Mouse (Mus musculus) lung, embryonic 14.5 days (tissue): ENCODE measurements around the gene Tbx5. TPM values are rescaled to one million over a fixed set of nuclear protein-coding genes. Genes with fewer than 3 reads are reported as not detected.

Experiments
- ATAC-seq: fragments of 200-750 bp; cut with Nextera tagmentation; 2 replicates; pipeline ENCODE4 v1.8.0; 2017; ENCODE audit warnings: mild to moderate bottlenecking, moderate TSS enrichment, moderate library complexity; ENCODE audit not compliant: insufficient read depth
- DNase-seq: peaks from one replicate; pipeline ENCODE4 v3.0.0-alpha.2; 2015
- H3K27ac ChIP-seq: fragments of 300-500 bp; sonication (generic); 2 replicates; pipeline ENCODE4 v1.5.1; 2014; ENCODE audit warnings: low read depth, mild to moderate bottlenecking, moderate library complexity
- H3K27me3 ChIP-seq: fragments of 300-500 bp; sonication (generic); 2 replicates; pipeline ENCODE4 v1.6.1; 2014; ENCODE audit warnings: low read length, control low read depth; ENCODE audit not compliant: insufficient read depth
- H3K36me3 ChIP-seq: fragments of 300-500 bp; sonication (generic); 2 replicates; pipeline ENCODE4 v1.6.1; 2014; ENCODE audit warnings: control low read depth; ENCODE audit not compliant: insufficient read depth
- H3K4me1 ChIP-seq: fragments of 300-500 bp; sonication (generic); 2 replicates; pipeline ENCODE4 v1.6.1; 2014; ENCODE audit warnings: antibody characterized with exemption, control low read depth; ENCODE audit not compliant: insufficient read depth
- H3K4me2 ChIP-seq: fragments of 300-500 bp; sonication (generic); 2 replicates; pipeline ENCODE4 v1.6.1; 2014; ENCODE audit warnings: mild to moderate bottlenecking
- H3K4me3 ChIP-seq: fragments of 300-500 bp; sonication (generic); 2 replicates; pipeline ENCODE4 v1.5.1; 2014; ENCODE audit warnings: low read depth, low read length
- H3K9ac ChIP-seq: fragments of 300-500 bp; sonication (generic); 2 replicates; pipeline ENCODE4 v1.6.1; 2014
- H3K9me3 ChIP-seq: fragments of 300-500 bp; sonication (generic); 2 replicates; pipeline ENCODE4 v1.6.1; 2016; ENCODE audit warnings: low read depth, low read length, control low read depth
- CTCF ChIP-seq: IDR thresholded peaks from 2 replicates; pipeline ENCODE4 v1.5.1; 2016; ENCODE audit warnings: antibody characterized with exemption, low read depth
- WGBS: fragments of 180-500 bp; shearing (Covaris S2); extraction: QIAGEN DNeasy Blood & Tissue Kit; methylation state at CpG from one replicate; pipeline ENCODE4 v1.1.7; 2014; 5-methylcytosine and 5-hydroxymethylcytosine counted together
- polyA plus RNA-seq: library from polyadenylated mRNA; unstranded; fragments of >200 nt; fragmentation: Nextera tagmentation; extraction: Ambion mirVana; gene quantifications from 2 replicates; pipeline ENCODE4 v1.2.1, GENCODE M21; 2014

Tbx5 gene
- polyA plus RNA-seq, 1 experiment from 2014 or later: 59.4 TPM

- ATAC-seq (peak; percentile 60; the same call in 1 of the 2 replicates), DNase-seq (peak; percentile 83)
- peak overlapping the region; percentile 63 for H3K4me3 ChIP-seq
- peak overlapping the region; percentile 98 for H3K9ac ChIP-seq
- 2% methylated on average over 25 of the region's 25 CpGs for WGBS
- peaks cover 3% of the 10 kb centered on the region; the same call in 1 of the 2 replicates for H3K4me1 ChIP-seq
- peak; percentile 6; the same call in 1 of the 2 replicates for TF ChIP-seq CTCF
- peak overlapping the region; percentile 97 for H3K27ac ChIP-seq
- no peaks in the 10 kb centered on the region for H3K9me3 ChIP-seq
- peak overlapping the region; percentile 84 for H3K4me2 ChIP-seq
- H3K36me3 ChIP-seq: peaks cover 6% of the 10 kb centered on the region
- peaks cover 39% of the 10 kb centered on the region for H3K27me3 ChIP-seq
These were observed 533 bp upstream of the Tbx5 start for GRCm38 (mm10) chr5:119831791-119832478.

GRCm38 (mm10) chr5:119833223-119834030 is 959 bp downstream of the Tbx5 start:
- no peak for TF ChIP-seq CTCF

GRCm38 (mm10) chr5:119834031-119834403 is 1.5 kb downstream of the Tbx5 start:
- no peak for TF ChIP-seq CTCF
- no peaks in the 10 kb centered on the region for H3K9me3 ChIP-seq
- 8% methylated on average over 2 of the region's 2 CpGs for whole genome bisulfite sequencing
- H3K4me2 ChIP-seq: peak overlapping the region; percentile 84
- no peaks in the 10 kb centered on the region for H3K4me1 ChIP-seq
- H3K9ac ChIP-seq: peak overlapping the region; percentile 98
- peaks cover 18% of the 10 kb centered on the region for H3K36me3 ChIP-seq
- peak overlapping the region; percentile 97 for H3K27ac ChIP-seq
- H3K27me3 ChIP-seq: peaks cover 50% of the 10 kb centered on the region
- peak overlapping the region; percentile 63 for H3K4me3 ChIP-seq
- peak; percentile 55 for DNase-seq
- ATAC-seq: peak; percentile 22; the same call in 1 of the 2 replicates

More at GRCm38 (mm10) chr5:119833223-119834030, 959 bp downstream of the Tbx5 start:
- DNase-seq (peak; percentile 57), ATAC-seq (no peak)
- Histone ChIP-seq H3K36me3 (peaks cover 15% of the 10 kb centered on the region), H3K4me2 (peak overlapping the region; percentile 84), H3K27me3 (peaks cover 49% of the 10 kb centered on the region), H3K9ac (peak overlapping the region; percentile 98), H3K4me1 (no peaks in the 10 kb centered on the region), H3K9me3 (no peaks in the 10 kb centered on the region), H3K27ac (peak overlapping the region; percentile 97), H3K4me3 (peak overlapping the region; percentile 63)
- WGBS: 3% methylated on average over 8 of the region's 8 CpGs

DNA sequence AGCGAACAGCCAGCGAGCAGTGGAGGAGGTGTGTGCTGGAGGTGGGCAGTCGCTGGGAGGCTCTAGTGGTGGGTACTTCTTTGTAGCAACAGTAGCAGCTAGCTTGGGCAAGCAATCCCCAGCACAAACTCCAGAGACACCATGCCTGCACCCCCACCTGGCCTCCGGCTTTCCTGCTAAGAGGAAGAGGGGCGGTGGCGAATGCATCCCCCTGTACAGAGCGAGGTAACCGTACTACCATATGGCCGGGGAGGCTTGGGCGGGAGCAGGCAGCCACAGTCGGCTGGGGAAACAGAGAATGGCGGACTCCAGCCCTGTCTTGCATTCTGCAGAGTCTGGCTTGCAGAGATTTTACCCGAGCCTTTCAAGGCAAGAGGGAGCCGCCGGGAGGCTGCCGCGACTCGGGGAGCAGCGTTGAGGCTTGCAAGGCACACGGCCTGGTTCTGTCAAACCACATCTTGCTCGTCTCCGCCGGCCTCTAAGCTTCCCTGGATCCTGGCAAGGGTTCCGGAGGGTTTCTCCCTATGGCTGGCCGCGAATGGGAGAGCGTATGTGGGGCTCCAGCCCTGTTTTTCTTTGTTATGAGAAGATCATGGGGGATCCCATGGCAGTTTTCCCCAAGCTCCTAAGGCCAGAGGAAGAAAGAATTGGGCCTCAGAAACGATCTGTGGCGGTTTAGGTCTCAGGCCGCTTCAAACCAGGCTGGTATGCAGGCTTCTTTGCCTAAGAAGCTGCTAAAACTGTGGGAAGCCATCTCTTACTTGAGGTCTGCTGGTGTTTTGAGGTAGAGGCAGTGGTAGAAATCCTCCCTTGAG is 2.8 kb downstream of the Tbx5 start:
- Histone ChIP-seq H3K4me1 (no peaks in the 10 kb centered on the region), H3K36me3 (peaks cover 30% of the 10 kb centered on the region), H3K27me3 (peaks cover 57% of the 10 kb centered on the region), H3K27ac (peak overlapping the region; percentile 97), H3K9me3 (no peaks in the 10 kb centered on the region), H3K4me3 (peak overlapping the region; percentile 63), H3K9ac (peak overlapping the region; percentile 98), H3K4me2 (peak overlapping the region; percentile 84)
- ATAC-seq: no peak
- TF ChIP-seq CTCF: no peak
- DNase-seq: peak; percentile 41
- under 1% methylated on average over 30 of the region's 30 CpGs for WGBS

- Histone ChIP-seq H3K9me3 (no peaks in the 10 kb centered on the region), H3K9ac (peak overlapping the region; percentile 98)
These were observed 3.4 kb downstream of the Tbx5 start for GRCm38 (mm10) chr5:119835868-119836209.

GRCm38 (mm10) chr5:119836618-119837305 is 4.3 kb downstream of the Tbx5 start:
- Histone ChIP-seq H3K4me3 (peak overlapping the region; percentile 63), H3K4me2 (peak overlapping the region; percentile 84), H3K9me3 (no peaks in the 10 kb centered on the region), H3K27ac (peak overlapping the region; percentile 97), H3K36me3 (peaks cover 40% of the 10 kb centered on the region), H3K4me1 (no peaks in the 10 kb centered on the region), H3K27me3 (peaks cover 59% of the 10 kb centered on the region), H3K9ac (peak overlapping the region; percentile 98)
- 2% methylated on average over 28 of the region's 28 CpGs for WGBS
- DNase-seq (peak; percentile 72), ATAC-seq (no peak)
- TF ChIP-seq CTCF: no peak

More at GRCm38 (mm10) chr5:119835868-119836209, 3.4 kb downstream of the Tbx5 start:
- Histone ChIP-seq H3K4me2 (peak overlapping the region; percentile 84), H3K4me1 (no peaks in the 10 kb centered on the region), H3K27me3 (peaks cover 61% of the 10 kb centered on the region), H3K4me3 (peak overlapping the region; percentile 63), H3K36me3 (peaks cover 33% of the 10 kb centered on the region), H3K27ac (peak overlapping the region; percentile 97)
- 2% methylated on average over 12 of the region's 12 CpGs for WGBS
- TF ChIP-seq CTCF: no peak
- ATAC-seq (no peak), DNase-seq (peak; percentile 60)
